Mouse (Mus musculus): ENCODE results near the gene Rtn1. TPM values are rescaled to one million over a fixed set of nuclear protein-coding genes. Genes with fewer than 3 reads are reported as not detected.

The Rtn1 gene
- total RNA-seq, 2 experiments from 2014 or later = 1,472 to 1,555 TPM

- DNase-seq (ENCODE audit: extremely low spot score in 1 of 2, low spot score in 1 of 2) = no peak
Measured at GRCm38 (mm10) chr12:72376309-72376708, 32.5 kb downstream of the Rtn1 start.

- DNase-seq (ENCODE audit: extremely low spot score in 1 of 2, low spot score in 1 of 2) = no peak
Measured at GRCm38 (mm10) chr12:72374823-72375225, 34.0 kb downstream of the Rtn1 start.

- DNase-seq (ENCODE audit: extremely low spot score in 1 of 2, low spot score in 1 of 2) = no peak
Measured at GRCm38 (mm10) chr12:72373916-72374615, 34.8 kb downstream of the Rtn1 start.

- DNase-seq (ENCODE audit: extremely low spot score in 1 of 2, low spot score in 1 of 2) = no peak
Measured at GRCm38 (mm10) chr12:72370081-72370480, 38.8 kb downstream of the Rtn1 start.

- DNase-seq (ENCODE audit: extremely low spot score in 1 of 2, low spot score in 1 of 2) = no peak
Measured at GRCm38 (mm10) chr12:72366763-72367162, 42.1 kb downstream of the Rtn1 start.

GRCm38 (mm10) chr12:72366104-72366437 is 42.8 kb downstream of the Rtn1 start:
- no peak for DNase-seq (ENCODE audit: extremely low spot score in 1 of 2, low spot score in 1 of 2)

GRCm38 (mm10) chr12:72365231-72366103 is 43.4 kb downstream of the Rtn1 start:
- DNase-seq (ENCODE audit: extremely low spot score in 1 of 2, low spot score in 1 of 2) = no peak

- DNase-seq (ENCODE audit: extremely low spot score in 1 of 2, low spot score in 1 of 2) = no peak
Measured at GRCm38 (mm10) chr12:72364543-72364942, 44.3 kb downstream of the Rtn1 start.

- DNase-seq (ENCODE audit: extremely low spot score in 1 of 2, low spot score in 1 of 2) = no peak
Measured at GRCm38 (mm10) chr12:72361701-72362354, 47.0 kb downstream of the Rtn1 start.

- DNase-seq (ENCODE audit: extremely low spot score in 1 of 2, low spot score in 1 of 2) = no peak
Measured at GRCm38 (mm10) chr12:72360926-72361615, 47.8 kb downstream of the Rtn1 start.

GRCm38 (mm10) chr12:72359903-72360302 is 49.0 kb downstream of the Rtn1 start:
- DNase-seq (ENCODE audit: extremely low spot score in 1 of 2, low spot score in 1 of 2) = no peak

- DNase-seq (ENCODE audit: extremely low spot score in 1 of 2, low spot score in 1 of 2) = no peak
Measured at GRCm38 (mm10) chr12:72357667-72358420, 51.0 kb downstream of the Rtn1 start.

- no peak for DNase-seq (ENCODE audit: extremely low spot score in 1 of 2, low spot score in 1 of 2)
Measured at GRCm38 (mm10) chr12:72354241-72354640, 54.6 kb downstream of the Rtn1 start.

GRCm38 (mm10) chr12:72353506-72353905 is 55.3 kb downstream of the Rtn1 start:
- DNase-seq (ENCODE audit: extremely low spot score in 1 of 2, low spot score in 1 of 2) = no peak

- DNase-seq (ENCODE audit: extremely low spot score in 1 of 2, low spot score in 1 of 2) = no peak
Measured at GRCm38 (mm10) chr12:72348508-72348907, 60.3 kb downstream of the Rtn1 start.

GRCm38 (mm10) chr12:72347184-72347583 is 61.7 kb downstream of the Rtn1 start:
- DNase-seq (ENCODE audit: extremely low spot score in 1 of 2, low spot score in 1 of 2) = no peak

- no peak for DNase-seq (ENCODE audit: extremely low spot score in 1 of 2, low spot score in 1 of 2)
Measured at GRCm38 (mm10) chr12:72343639-72344038, 65.2 kb downstream of the Rtn1 start.

GRCm38 (mm10) chr12:72336009-72336408 is 72.8 kb downstream of the Rtn1 start:
- no peak for DNase-seq (ENCODE audit: extremely low spot score in 1 of 2, low spot score in 1 of 2)

- DNase-seq (ENCODE audit: extremely low spot score in 1 of 2, low spot score in 1 of 2) = no peak
Measured at GRCm38 (mm10) chr12:72332488-72333013, 76.3 kb downstream of the Rtn1 start.

Data from layer of hippocampus, postnatal 25 days (tissue).